Mouse (Mus musculus): Measurements from ENCODE around the gene Phlda1. TPM values are rescaled to one million over a fixed set of nuclear protein-coding genes. Genes with fewer than 3 reads are reported as not detected.

The Phlda1 gene
- polyA plus RNA-seq, 1 experiment from 2014 or later: 18.4 TPM

GRCm38 (mm10) chr10:111510798-111511197, 4.7 kb downstream of the Phlda1 start:
- DNase-seq (ENCODE audit: low read depth, low spot score): no peak
- CTCF ChIA-PET: no interaction called here
- in situ Hi-C loops (cut with MboI; ENCODE audit: low pct_unique_long_range_greater_than_20kb): no loop called here

DNA sequence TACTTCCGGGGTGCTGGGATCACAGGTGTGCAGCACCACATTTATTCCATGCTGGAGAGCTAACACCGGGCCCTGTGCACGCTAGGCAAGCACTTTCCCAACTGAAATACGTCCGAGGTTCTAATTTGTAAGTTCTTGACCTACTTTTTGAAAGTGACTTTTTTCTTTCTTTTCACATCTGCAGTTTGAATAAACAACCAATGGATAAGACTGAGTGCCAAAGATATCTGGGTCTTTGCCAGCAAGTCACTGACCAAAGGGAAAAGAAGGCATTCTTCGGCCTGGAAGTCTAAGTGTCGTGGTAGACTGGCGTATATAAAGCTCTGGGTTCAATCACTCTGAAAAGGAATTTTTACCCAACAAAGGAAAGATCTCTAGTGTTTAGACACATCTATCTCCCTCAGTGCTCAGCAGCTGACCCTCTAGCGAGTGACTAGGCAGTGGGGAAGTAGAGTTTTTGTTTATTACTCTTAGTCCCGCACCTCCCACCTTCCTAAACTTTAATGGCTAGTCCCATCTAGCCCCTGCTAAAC, 6.0 kb downstream of the Phlda1 start:
- ATAC-seq (no peak), DNase-seq (ENCODE audit: low read depth, low spot score) (no peak)
- POLR2A ChIA-PET: no interaction called here
- CTCF ChIA-PET: no interaction called here
- no peak for TF ChIP-seq CTCF (IDR thresholded peaks at IDR 0.05)
- H3K27me3 ChIP-seq: no peaks in the 10 kb centered on the region
- in situ Hi-C loops (cut with MboI; ENCODE audit: low pct_unique_long_range_greater_than_20kb): no loop called here

More at GRCm38 (mm10) chr10:111510798-111511197, 4.7 kb downstream of the Phlda1 start:
- H3K27me3 ChIP-seq: no peaks in the 10 kb centered on the region
- no peak for TF ChIP-seq CTCF (IDR thresholded peaks at IDR 0.05)
- POLR2A ChIA-PET: no interaction called here
- no peak for ATAC-seq

DNA sequence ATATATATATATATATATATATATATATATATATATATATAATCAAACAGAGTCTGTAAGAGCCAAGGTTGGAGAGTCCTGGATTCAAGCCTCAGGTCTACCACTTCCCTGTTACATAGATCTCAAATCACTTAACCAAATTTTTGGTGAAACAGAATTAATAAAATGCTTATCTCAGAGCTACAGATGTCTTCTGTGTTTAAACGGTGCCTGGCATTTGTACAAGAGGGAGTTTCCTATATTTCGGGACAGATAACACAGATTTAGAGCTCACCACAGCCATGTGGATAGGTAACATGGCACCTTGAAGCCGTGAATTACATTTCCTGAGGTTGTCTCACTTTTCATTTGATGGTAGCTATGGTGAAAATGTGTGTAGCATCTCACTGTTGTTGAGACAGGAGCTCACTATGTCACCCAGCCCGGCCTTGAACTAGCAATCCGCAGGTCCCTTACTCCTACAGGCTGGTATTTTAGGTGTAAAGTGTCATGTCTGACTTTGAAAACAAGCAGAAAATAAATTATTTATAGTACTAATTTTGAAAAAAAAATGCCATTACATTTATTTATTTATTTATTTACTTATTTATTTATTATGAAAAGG, 8.3 kb downstream of the Phlda1 start:
- in situ Hi-C loops (cut with MboI; ENCODE audit: low pct_unique_long_range_greater_than_20kb): no loop called here
- CTCF ChIA-PET: interaction anchor here (2.3 kb wide), 1 partner anchor 25 kb away, joined by 9 read pairs; no protein-coding TSS in a partner anchor
- DNase-seq (ENCODE audit: low read depth, low spot score) (no peak), ATAC-seq (no peak)
- POLR2A ChIA-PET: interaction anchor here (0.7 to 0.9 kb wide), 3 partner anchors 28 to 245 kb away, joined by 3 read pairs; no protein-coding TSS in a partner anchor
- no peak for TF ChIP-seq CTCF (IDR thresholded peaks at IDR 0.05)
- H3K27me3 ChIP-seq: no peaks in the 10 kb centered on the region

GRCm38 (mm10) chr10:111515071-111516010, 9.3 kb downstream of the Phlda1 start:
- ChIA-PET POLR2A (interaction anchor here (0.6 to 1.0 kb wide), 4 partner anchors 69 to 403 kb away, joined by 3 to 5 read pairs (median 3); no protein-coding TSS in a partner anchor), CTCF (interaction anchor here (0.5 to 2.3 kb wide), 6 partner anchors 24 to 478 kb away, joined by 3 to 9 read pairs (median 3); no protein-coding TSS in a partner anchor)
- in situ Hi-C loops (cut with MboI; ENCODE audit: low pct_unique_long_range_greater_than_20kb): no loop called here
- no peak for TF ChIP-seq CTCF (IDR thresholded peaks at IDR 0.05)
- DNase-seq (ENCODE audit: low read depth, low spot score): no peak
- no peaks in the 10 kb centered on the region for H3K27me3 ChIP-seq
- no peak for ATAC-seq

DNA sequence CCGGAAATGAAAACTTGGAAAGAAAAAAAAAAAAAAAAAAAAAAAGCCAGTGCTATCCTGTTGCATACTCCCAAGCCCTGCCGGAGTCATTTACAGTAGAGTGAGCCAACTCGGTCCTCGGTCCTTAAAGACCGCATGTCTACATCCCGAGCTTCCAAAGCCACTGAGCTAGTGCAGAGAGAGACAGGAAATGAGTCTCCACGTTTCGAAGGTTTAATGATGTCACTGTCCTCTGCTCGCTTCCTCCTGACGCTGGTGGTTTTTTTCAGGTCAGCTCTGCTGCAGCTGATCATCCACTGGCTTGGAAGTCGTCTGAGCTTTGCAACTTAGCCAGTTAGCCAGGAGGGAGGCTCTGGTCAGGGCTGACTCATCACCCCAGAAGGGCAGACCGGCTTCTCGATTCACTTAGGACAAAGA, 10.1 kb downstream of the Phlda1 start:
- POLR2A ChIA-PET: interaction anchor here (0.6 to 1.0 kb wide), 4 partner anchors 68 to 402 kb away, joined by 3 to 5 read pairs (median 3); no protein-coding TSS in a partner anchor
- CTCF ChIA-PET: interaction anchor here (0.7 to 1.8 kb wide), 5 partner anchors 11 to 477 kb away, joined by 3 to 4 read pairs (median 3); no protein-coding TSS in a partner anchor
- in situ Hi-C loops (cut with MboI; ENCODE audit: low pct_unique_long_range_greater_than_20kb): no loop called here
- no peak for TF ChIP-seq CTCF (IDR thresholded peaks at IDR 0.05)
- peak; percentile 63 for DNase-seq (ENCODE audit: low read depth, low spot score)
- ATAC-seq: peak; percentile 96
- H3K27me3 ChIP-seq: no peaks in the 10 kb centered on the region

DNA sequence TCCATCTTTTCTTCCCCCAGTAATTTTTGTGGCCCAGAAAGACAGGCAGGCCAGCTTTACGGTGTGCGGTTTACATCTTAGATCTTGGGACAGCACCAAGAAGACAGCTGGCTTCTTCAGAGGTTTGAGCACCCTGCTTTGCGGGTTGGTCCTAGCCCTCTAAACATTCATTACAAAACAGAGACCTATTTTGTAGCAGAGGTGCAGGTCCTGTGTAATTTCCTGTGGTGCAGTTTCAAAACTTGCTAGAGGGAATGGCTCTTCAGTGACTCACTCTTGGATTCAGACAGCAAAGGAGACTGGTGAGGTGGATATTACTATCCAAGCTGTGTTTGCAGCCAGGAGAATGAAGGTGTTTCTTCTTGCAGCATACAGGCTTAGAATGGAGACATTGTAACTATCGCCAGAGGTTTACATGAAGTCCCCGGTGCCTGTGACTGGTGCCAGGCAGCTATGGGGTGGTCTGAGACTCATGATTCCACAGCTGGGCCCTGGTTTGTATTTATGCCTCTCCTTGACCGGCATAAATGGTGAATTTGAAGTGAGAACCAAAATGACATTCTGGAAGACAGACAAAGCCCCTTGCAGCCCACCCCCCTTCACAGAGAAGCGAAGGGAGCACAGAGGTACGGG, 10.8 kb downstream of the Phlda1 start:
- peak; percentile 24 for DNase-seq (ENCODE audit: low read depth, low spot score)
- no peak for TF ChIP-seq CTCF (IDR thresholded peaks at IDR 0.05)
- in situ Hi-C loops (cut with MboI; ENCODE audit: low pct_unique_long_range_greater_than_20kb): no loop called here
- ATAC-seq: peak; percentile 55
- ChIA-PET CTCF (interaction anchor here (1.0 to 1.8 kb wide), 5 partner anchors 10 to 120 kb away, joined by 3 to 4 read pairs (median 3); no protein-coding TSS in a partner anchor), POLR2A (interaction anchor here (1.0 kb wide), 1 partner anchor 401 kb away, joined by 3 read pairs; no protein-coding TSS in a partner anchor)
- no peaks in the 10 kb centered on the region for H3K27me3 ChIP-seq

DNA sequence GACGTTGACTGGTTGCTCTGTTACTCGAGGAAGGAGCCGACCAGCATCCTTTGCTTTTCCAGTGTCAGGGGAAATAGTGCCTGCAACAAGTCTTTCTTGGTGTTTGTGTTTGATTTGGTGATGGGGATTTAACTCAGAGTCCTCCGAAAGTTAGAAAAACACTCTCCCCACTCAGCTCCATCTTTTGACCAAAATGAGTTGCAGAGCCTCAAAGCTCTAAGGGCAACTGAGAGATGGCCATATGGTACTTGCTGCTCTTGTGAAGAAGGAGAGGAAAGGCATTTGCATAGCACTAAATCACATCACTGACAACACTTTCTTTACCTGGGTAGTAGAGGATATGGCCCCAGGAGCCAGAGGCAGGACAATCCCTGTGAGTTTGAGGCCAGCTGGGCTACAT, 12.3 kb downstream of the Phlda1 start:
- no peak for ATAC-seq
- no peak for DNase-seq (ENCODE audit: low read depth, low spot score)
- CTCF ChIA-PET: interaction anchor here (1.6 kb wide), 1 partner anchor 119 kb away, joined by 4 read pairs; no protein-coding TSS in a partner anchor
- in situ Hi-C loops (cut with MboI; ENCODE audit: low pct_unique_long_range_greater_than_20kb): no loop called here
- TF ChIP-seq CTCF (IDR thresholded peaks at IDR 0.05): no peak
- POLR2A ChIA-PET: no interaction called here
- H3K27me3 ChIP-seq: no peaks in the 10 kb centered on the region

DNA sequence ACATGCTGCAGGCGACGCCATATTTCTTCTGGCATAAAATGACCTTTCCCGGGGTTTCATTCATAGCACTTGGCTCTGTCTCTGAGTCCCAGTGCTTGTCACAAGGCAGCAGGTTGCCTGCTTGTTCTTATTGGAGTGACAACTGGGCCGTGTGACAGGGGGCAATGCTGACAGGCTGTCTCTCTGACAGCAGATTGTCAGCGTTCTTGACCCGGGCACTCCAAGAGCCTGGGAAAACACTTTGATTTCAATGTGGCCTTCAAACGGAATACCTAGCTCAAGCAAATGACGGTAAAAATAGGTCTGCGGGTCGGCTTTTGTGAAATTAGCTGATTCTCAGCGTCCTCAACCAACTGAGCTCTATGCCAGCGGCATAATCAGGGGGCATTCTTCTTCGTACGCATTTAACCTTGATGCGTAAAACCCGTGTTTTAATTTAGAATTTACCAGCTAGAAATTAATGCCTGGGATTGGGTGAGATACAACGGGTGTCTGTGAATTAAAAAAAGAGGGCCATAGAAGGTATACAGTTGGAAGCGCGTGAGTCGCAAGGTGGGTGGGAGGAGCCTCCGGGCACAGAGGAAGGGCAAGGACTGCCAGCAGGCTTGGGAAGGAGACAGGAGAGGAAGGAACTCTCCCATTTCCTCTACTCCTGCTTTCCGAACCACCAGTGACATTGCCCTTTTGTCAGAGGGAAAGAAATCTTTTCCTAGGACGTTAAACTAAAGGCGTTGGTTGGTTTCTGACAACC, 13.7 kb downstream of the Phlda1 start:
- no peak for ATAC-seq
- CTCF ChIA-PET: no interaction called here
- in situ Hi-C loops (cut with MboI; ENCODE audit: low pct_unique_long_range_greater_than_20kb): no loop called here
- TF ChIP-seq CTCF (IDR thresholded peaks at IDR 0.05): no peak
- POLR2A ChIA-PET: no interaction called here
- no peak for DNase-seq (ENCODE audit: low read depth, low spot score)
- no peaks in the 10 kb centered on the region for H3K27me3 ChIP-seq

DNA sequence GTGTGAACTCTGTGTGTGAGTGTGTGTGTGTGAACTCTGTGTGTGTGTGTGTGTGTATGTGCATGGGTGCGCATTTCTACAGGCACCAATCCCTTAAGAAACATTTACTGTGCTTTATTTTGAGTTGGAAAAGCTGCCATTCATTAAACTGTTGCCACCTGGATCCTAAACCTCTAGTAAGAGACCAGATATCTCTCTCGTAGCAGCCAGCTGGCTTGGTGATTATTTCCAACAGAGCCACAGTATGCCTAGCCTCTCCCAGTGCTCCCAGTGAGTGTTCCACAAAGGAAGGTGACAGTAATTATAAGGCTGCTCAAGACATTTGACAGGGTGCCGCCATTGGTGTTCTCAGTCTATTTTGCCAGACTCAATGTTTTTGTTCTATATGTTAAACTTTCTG, 14.5 kb downstream of the Phlda1 start:
- ChIA-PET POLR2A (no interaction called here), CTCF (no interaction called here)
- H3K27me3 ChIP-seq: no peaks in the 10 kb centered on the region
- no peak for TF ChIP-seq CTCF (IDR thresholded peaks at IDR 0.05)
- in situ Hi-C loops (cut with MboI; ENCODE audit: low pct_unique_long_range_greater_than_20kb): no loop called here
- DNase-seq (ENCODE audit: low read depth, low spot score) (no peak), ATAC-seq (no peak)
